Mouse (Mus musculus): Measurements from ENCODE around the gene C5ar1. TPM values are rescaled to one million over a fixed set of nuclear protein-coding genes. Genes with fewer than 3 reads are reported as not detected.
A peak's percentile ranks its signal among the peaks of the same experiment; 100 is the strongest.

C5ar1 gene
- total and polyA plus RNA-seq, 3 experiments, result not detected

- Histone ChIP-seq H3K27me3 (ENCODE audit: control insufficient read depth in 1 of 2, insufficient read depth in 2 of 2, low read length in 2 of 2) (no peaks in the 10 kb centered on the region), H3K9me3 (replicated peaks; ENCODE audit: insufficient read depth, low read length) (no peaks in the 10 kb centered on the region), H3K4me3 (ENCODE audit: control insufficient read depth in 1 of 2, insufficient read depth in 1 of 2, low read depth in 2 of 2, low read length in 2 of 2) (peak overlapping the region; percentile 45; a peak in 2 of 4 replicates), H3K4me1 (ENCODE audit: control insufficient read depth in 1 of 2, insufficient read depth in 2 of 2, low read length in 2 of 2) (peaks cover 0 to 15% of the 10 kb centered on the region in 2 experiments; a peak in 2 of 4 replicates), H3K79me2 (ENCODE audit: control insufficient read depth, insufficient read depth, low read length, poor library complexity) (peaks cover 1% of the 10 kb centered on the region; the same call in 1 of the 2 replicates), H3K36me3 (ENCODE audit: control insufficient read depth in 1 of 2, insufficient read depth in 2 of 2, low read length in 2 of 2) (peaks cover 0 to 10% of the 10 kb centered on the region in 2 experiments; a peak in 2 of 4 replicates), H3K27ac (ENCODE audit: control insufficient read depth, low read depth, low read length) (peak overlapping the region; percentile 100), H3K9ac (ENCODE audit: control insufficient read depth, low read depth, low read length, poor library complexity, severe bottlenecking) (peak overlapping the region; percentile 98)
- peak; percentile 74 for DNase-seq (ENCODE audit: low read depth, low spot score)
- no peak for TF ChIP-seq TBP (IDR thresholded peaks at IDR 0.05; ENCODE audit: low read depth, low read length)
- no peak for TF ChIP-seq E2F4 (IDR thresholded peaks at IDR 0.05; ENCODE audit: borderline replicate concordance, low read depth, low read length)
- TF ChIP-seq BHLHE40 (IDR thresholded peaks at IDR 0.05; ENCODE audit: borderline replicate concordance, low read depth, low read length), result no peak
- peak; percentile 72 for TF ChIP-seq TAL1 (IDR thresholded peaks at IDR 0.05; ENCODE audit: low read length)
- TF ChIP-seq TCF12 (IDR thresholded peaks at IDR 0.05; ENCODE audit: low read depth, low read length), result no peak
- TF ChIP-seq POLR2A (IDR thresholded peaks at IDR 0.05; ENCODE audit: control insufficient read depth in 1 of 2, insufficient read depth in 1 of 2, low read depth in 1 of 2, low read length in 2 of 2, poor library complexity in 1 of 2), result 0 out of 4 replicates have a peak, but pooled peaks of 1 of the 2 experiments have one; percentile 30
- peak in 1 of 2 experiments; percentile 44; a peak in 1 of 4 replicates for TF ChIP-seq EP300 (IDR thresholded peaks at IDR 0.05; ENCODE audit: low read depth in 1 of 2, low read length in 2 of 2)
- TF ChIP-seq RCOR1 (IDR thresholded peaks at IDR 0.05; ENCODE audit: low read depth, low read length), result no peak
- no peak for TF ChIP-seq HCFC1 (IDR thresholded peaks at IDR 0.05; ENCODE audit: low read depth, low read length)
- peak; percentile 66 for TF ChIP-seq ETS1 (IDR thresholded peaks at IDR 0.05; ENCODE audit: low read depth, low read length)
- TF ChIP-seq UBTF (IDR thresholded peaks at IDR 0.05; ENCODE audit: borderline replicate concordance, insufficient read depth, low read depth, low read length), result no peak
- no peak for TF ChIP-seq SMC3 (IDR thresholded peaks at IDR 0.05; ENCODE audit: low read depth, low read length)
- TF ChIP-seq ZMIZ1 (IDR thresholded peaks at IDR 0.05; ENCODE audit: low read depth, low read length), result no peak
- TF ChIP-seq MYC (IDR thresholded peaks at IDR 0.05; ENCODE audit: low read depth, low read length), result no peak
- no peak for TF ChIP-seq NELFE (IDR thresholded peaks at IDR 0.05; ENCODE audit: low read depth, low read length)
- no peak for TF ChIP-seq GATA1 (IDR thresholded peaks at IDR 0.05; ENCODE audit: low read depth, low read length)
- TF ChIP-seq ELF1 (IDR thresholded peaks at IDR 0.05; ENCODE audit: low read depth, low read length), result no peak
- TF ChIP-seq SIN3A (IDR thresholded peaks at IDR 0.05; ENCODE audit: low read length), result no peak
- TF ChIP-seq MYB (IDR thresholded peaks at IDR 0.05; ENCODE audit: low read depth, low read length), result no peak
- TF ChIP-seq USF2 (IDR thresholded peaks at IDR 0.05; ENCODE audit: borderline replicate concordance in 1 of 2, insufficient read depth in 1 of 2, low read depth in 1 of 2, low read length in 2 of 2), result no peak
- no peak for TF ChIP-seq CHD2 (IDR thresholded peaks at IDR 0.05; ENCODE audit: low read length)
- no peak for TF ChIP-seq ZKSCAN1 (IDR thresholded peaks at IDR 0.05; ENCODE audit: low read depth, low read length)
- TF ChIP-seq KAT2A (conservative IDR thresholded peaks at IDR 0.05; ENCODE audit: low read depth, low read length), result no peak
- TF ChIP-seq MEF2A (IDR thresholded peaks at IDR 0.05; ENCODE audit: extremely low read depth, insufficient replicate concordance, low read depth, low read length, poor library complexity, severe bottlenecking), result no peak
- no peak for TF ChIP-seq MAZ (IDR thresholded peaks at IDR 0.05; ENCODE audit: low read depth, low read length)
- no peak for TF ChIP-seq ZC3H11A (IDR thresholded peaks at IDR 0.05; ENCODE audit: low read depth, low read length)
- TF ChIP-seq USF1 (IDR thresholded peaks at IDR 0.05; ENCODE audit: low read depth, low read length), result no peak
- no peak for TF ChIP-seq MAFK (IDR thresholded peaks at IDR 0.05; ENCODE audit: borderline replicate concordance, low read depth, low read length)
These were observed 36.8 kb upstream of the C5ar1 start for GRCm38 (mm10) chr7:16296146-16296545.
